Comparison of ENCODE assay signal across 10 mouse cellular contexts in the genomic region with DNA sequence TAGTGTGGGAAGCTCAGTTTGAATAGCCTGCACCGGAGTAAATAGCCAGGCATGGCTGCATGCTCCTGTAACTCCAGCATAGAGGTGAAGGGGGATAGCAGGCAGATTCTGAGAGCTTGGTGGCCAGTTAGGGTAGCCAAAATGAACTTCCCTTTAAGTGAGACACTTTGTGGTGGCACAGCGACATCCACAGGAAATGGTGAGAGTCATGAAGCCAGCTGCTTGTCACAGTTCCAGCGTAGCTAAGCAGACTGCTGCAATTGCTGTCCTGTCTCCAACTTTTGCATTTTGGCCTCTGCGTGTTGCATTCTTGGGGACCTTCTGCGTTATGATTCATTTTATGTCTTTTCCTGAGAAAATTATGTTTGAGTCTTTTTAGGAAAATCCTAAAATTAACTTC. TPM values are rescaled to one million over a fixed set of nuclear protein-coding genes. Genes with fewer than 3 reads are reported as not detected.
DNase-seq lines count a peak whose midpoint lies in the region; ATAC-seq and TF ChIP-seq lines count a peak whose summit lies in the region.
"Had no signal": no experiment of that assay in that cellular context is flagged by ENCODE, and none has a peak within 500 bp of the region (broad histone marks: within the 10 kb centered on the region; RNA-seq: fewer than 3 reads in every experiment).

No protein-coding gene starts in this region.

- H3K27me3 ChIP-seq in cerebellum, adult 2 months (ENCODE audit: control insufficient read depth, insufficient read depth, low read length): no peaks in the 10 kb centered on the region
- H3K27me3 ChIP-seq in midbrain, embryonic 15.5 days (replicated peaks): no peaks in the 10 kb centered on the region

- no peak overlapping the region for H3K4me2 ChIP-seq in midbrain, embryonic 15.5 days

- WGBS in cerebellum, adult 2 months: 50% methylated on average over 5 of the region's 5 CpGs
- 83% methylated on average over 5 of the region's 5 CpGs for WGBS in midbrain, embryonic 15.5 days

- peak; percentile 2 for DNase-seq in cerebellum, adult 9-10 months
- DNase-seq in cerebellum, adult 2 months: no peak
- peak; percentile 46 to 65 for DNase-seq in right cerebral cortex, postnatal 10 days (ENCODE audit: low spot score in 2 of 2)
- DNase-seq in right cerebral cortex, postnatal 36 days (ENCODE audit: low spot score in 2 of 2): no peak
- DNase-seq in gastrocnemius, postnatal 4 days (ENCODE audit: low spot score in 2 of 2): peak; percentile 50 to 84
- peak; percentile 45 for DNase-seq in left cerebral cortex, postnatal 4 days
- peak; percentile 30 for DNase-seq in testis, postnatal 14 days (ENCODE audit: low spot score)

- H3K4me3 ChIP-seq in cerebellum, adult 2 months (replicated peaks; ENCODE audit: insufficient read depth, low read depth, low read length): no peak overlapping the region
- H3K4me3 ChIP-seq in midbrain, embryonic 15.5 days: no peak overlapping the region

- no peaks in the 10 kb centered on the region for H3K36me3 ChIP-seq in midbrain, embryonic 15.5 days (replicated peaks)

- H3K27ac ChIP-seq in cerebellum, adult 2 months (ENCODE audit: insufficient read depth, low read length): no peak overlapping the region
- no peak overlapping the region for H3K27ac ChIP-seq in midbrain, embryonic 15.5 days

- ATAC-seq in midbrain, embryonic 15.5 days (replicated peaks): no peak

- intact Hi-C loops in left cerebral cortex, postnatal 4 days (cut with DNase I): no loop called here

- TF ChIP-seq CTCF in cerebellum, adult 2 months (IDR thresholded peaks at IDR 0.05; ENCODE audit: borderline replicate concordance, insufficient read depth, low read depth, low read length): no peak

- no peaks in the 10 kb centered on the region for H3K9me3 ChIP-seq in midbrain, embryonic 15.5 days

- no peaks in the 10 kb centered on the region; the same call in 1 of the 2 replicates for H3K4me1 ChIP-seq in cerebellum, adult 2 months (ENCODE audit: control insufficient read depth, insufficient read depth, low read length)
- no peaks in the 10 kb centered on the region for H3K4me1 ChIP-seq in midbrain, embryonic 15.5 days

- no peak for TF ChIP-seq POLR2A in cerebellum, adult 2 months (IDR thresholded peaks at IDR 0.05; ENCODE audit: borderline replicate concordance, insufficient read depth, low read length)

- H3K9ac ChIP-seq in midbrain, embryonic 15.5 days: no peak overlapping the region

RNA-seq across cellular contexts. Expression of a gene that starts 39.5 kb away (rescaled TPM):
- not detected in 2 replicates for polyA plus RNA-seq in cerebellum, adult 2 months (2012; rRNA removed)
- under 1 TPM in 1 of 2 experiments, not detected in 1; 0.23 TPM for total RNA-seq in gastrocnemius, postnatal 4 days (2021)
- under 1 TPM in 1 of 2 experiments, not detected in 1; 0.14 TPM for total RNA-seq in left cerebral cortex, postnatal 4 days (2021)
- not detected in 2 replicates for polyA plus RNA-seq in midbrain, embryonic 15.5 days (2015; fragmentation: Nextera tagmentation; extraction: Ambion mirVana)
- total RNA-seq: layer of hippocampus, postnatal 14 days had no signal
- polyA plus RNA-seq: C2C12 had no signal

RNA-seq across cellular contexts. Expression of a gene that starts 44.0 kb away (rescaled TPM):
- 39.0 and 41.8 TPM in 2 replicates for polyA plus RNA-seq in cerebellum, adult 2 months (2012; rRNA removed)
- total RNA-seq in gastrocnemius, postnatal 4 days (2021): 10 to 100 TPM; 15.2 to 15.4 TPM
- total RNA-seq in left cerebral cortex, postnatal 4 days (2021): 10 to 100 TPM; 48.5 to 51.1 TPM
- polyA plus RNA-seq in midbrain, embryonic 15.5 days (2015; fragmentation: Nextera tagmentation; extraction: Ambion mirVana): 63.4 and 66.5 TPM in 2 replicates

Comparison
In these comparisons a context has a peak if more than half of its experiments do, and no peak if none do; other contexts are left out.
1. DNase-seq: peak in cerebellum, adult 9-10 months (single experiment), right cerebral cortex, postnatal 10 days (2 of 2), gastrocnemius, postnatal 4 days (2 of 2), left cerebral cortex, postnatal 4 days (single experiment) and testis, postnatal 14 days (single experiment); none in cerebellum, adult 2 months (0 of 2) and right cerebral cortex, postnatal 36 days (0 of 2).